Mouse (Mus musculus): Measurements from ENCODE around the gene Nob1. TPM values are rescaled to one million over a fixed set of nuclear protein-coding genes. Genes with fewer than 3 reads are reported as not detected.
A peak's percentile ranks its signal among the peaks of the same experiment; 100 is the strongest.

Nob1 gene
- total RNA-seq (2015), result 16.1 and 16.2 TPM in 2 replicates
- total RNA-seq (2017), result 8.7 and 12.6 TPM in 2 replicates

- peak; percentile 98 for ATAC-seq (ENCODE audit: poor library complexity, severe bottlenecking)
These were observed at the start of gene Nob1 for GRCm38 (mm10) chr8:107424597-107425229. Nob1 (minus strand) TSS chr8:107425051.

- no peak for ATAC-seq (ENCODE audit: poor library complexity, severe bottlenecking)
These were observed 48.5 kb upstream of the Nob1 start for GRCm38 (mm10) chr8:107473369-107473768.

GRCm38 (mm10) chr8:107472403-107473100 lies 47.7 kb upstream of the Nob1 start:
- ATAC-seq (ENCODE audit: poor library complexity, severe bottlenecking), result peak; percentile 51

GRCm38 (mm10) chr8:107470302-107470701 lies 45.5 kb upstream of the Nob1 start:
- no peak for ATAC-seq (ENCODE audit: poor library complexity, severe bottlenecking)

GRCm38 (mm10) chr8:107468811-107469302 lies 44.0 kb upstream of the Nob1 start:
- ATAC-seq (ENCODE audit: poor library complexity, severe bottlenecking), result no peak

- no peak for ATAC-seq (ENCODE audit: poor library complexity, severe bottlenecking)
These were observed 41.8 kb upstream of the Nob1 start for GRCm38 (mm10) chr8:107466642-107467041.

GRCm38 (mm10) chr8:107465332-107465990 lies 40.6 kb upstream of the Nob1 start:
- no peak for ATAC-seq (ENCODE audit: poor library complexity, severe bottlenecking)

- ATAC-seq (ENCODE audit: poor library complexity, severe bottlenecking), result no peak
These were observed 37.6 kb upstream of the Nob1 start for GRCm38 (mm10) chr8:107462423-107462822.

GRCm38 (mm10) chr8:107458281-107458680 lies 33.4 kb upstream of the Nob1 start:
- ATAC-seq (ENCODE audit: poor library complexity, severe bottlenecking), result no peak

GRCm38 (mm10) chr8:107457725-107458124 lies 32.9 kb upstream of the Nob1 start:
- ATAC-seq (ENCODE audit: poor library complexity, severe bottlenecking), result no peak

- ATAC-seq (ENCODE audit: poor library complexity, severe bottlenecking), result peak; percentile 91
These were observed 30.4 kb upstream of the Nob1 start for GRCm38 (mm10) chr8:107455268-107455667.

GRCm38 (mm10) chr8:107453386-107453785 lies 28.5 kb upstream of the Nob1 start:
- no peak for ATAC-seq (ENCODE audit: poor library complexity, severe bottlenecking)

- no peak for ATAC-seq (ENCODE audit: poor library complexity, severe bottlenecking)
These were observed 26.7 kb upstream of the Nob1 start for GRCm38 (mm10) chr8:107451414-107452066.

- no peak for ATAC-seq (ENCODE audit: poor library complexity, severe bottlenecking)
These were observed 24.8 kb upstream of the Nob1 start for GRCm38 (mm10) chr8:107449655-107450054.

GRCm38 (mm10) chr8:107449130-107449529 lies 24.3 kb upstream of the Nob1 start:
- ATAC-seq (ENCODE audit: poor library complexity, severe bottlenecking), result 0 out of 2 replicates have a peak, but pooled peaks have one; percentile 33

- ATAC-seq (ENCODE audit: poor library complexity, severe bottlenecking), result no peak
These were observed 23.6 kb upstream of the Nob1 start for GRCm38 (mm10) chr8:107448382-107448889.

- ATAC-seq (ENCODE audit: poor library complexity, severe bottlenecking), result no peak
These were observed 22.9 kb upstream of the Nob1 start for GRCm38 (mm10) chr8:107447713-107448112.

- no peak for ATAC-seq (ENCODE audit: poor library complexity, severe bottlenecking)
These were observed 19.8 kb upstream of the Nob1 start for GRCm38 (mm10) chr8:107444626-107445025.

- no peak for ATAC-seq (ENCODE audit: poor library complexity, severe bottlenecking)
These were observed 15.2 kb upstream of the Nob1 start for GRCm38 (mm10) chr8:107439880-107440625.

GRCm38 (mm10) chr8:107437711-107438110 lies 12.9 kb upstream of the Nob1 start:
- ATAC-seq (ENCODE audit: poor library complexity, severe bottlenecking), result no peak

Measured in megakaryocyte, adult 5-6 weeks (primary cell).